Mouse (Mus musculus) MEL (cell line): Measurements from ENCODE around the gene 6330409D20Rik.

ENCODE experiments used
- CHD1 ChIP-seq: IDR thresholded peaks from 2 replicates; pipeline ENCODE4 v1.6.1; 2012; ENCODE audit warnings: low read depth, mild to moderate bottlenecking, inconsistent platforms, low read length, improper control_type of control experiment
- CTCF ChIP-seq, 3 experiments: IDR thresholded peaks in 2 of 3; conservative IDR thresholded peaks in 1 of 3; 2 replicates each; pipeline ENCODE4 v1.5.1; 2011 to 2012; ENCODE audit warnings: low read length in 3 of 3, low read depth in 2 of 3, mild to moderate bottlenecking in 2 of 3, improper control_type of control experiment in 1 of 3, inconsistent platforms in 1 of 3, mixed read lengths in 1 of 3, moderate library complexity in 1 of 3; ENCODE audit not compliant: control insufficient read depth in 1 of 3, insufficient read depth in 1 of 3, poor library complexity in 1 of 3, severe bottlenecking in 1 of 3
- GABPA ChIP-seq: IDR thresholded peaks from 2 replicates; pipeline ENCODE4 v1.6.1; 2012; ENCODE audit warnings: low read depth, mild to moderate bottlenecking, inconsistent platforms, low read length, improper control_type of control experiment, moderate library complexity
- GATA1 ChIP-seq: IDR thresholded peaks from 2 replicates; pipeline ENCODE4 v1.6.1; 2011; ENCODE audit warnings: low read depth, low read length, improper control_type of control experiment
- HCFC1 ChIP-seq: IDR thresholded peaks from 2 replicates; pipeline ENCODE4 v1.6.1; 2012; ENCODE audit warnings: low read depth, mild to moderate bottlenecking, inconsistent platforms, low read length, improper control_type of control experiment, moderate library complexity
- KAT2A ChIP-seq: conservative IDR thresholded peaks from 2 replicates; pipeline ENCODE4 v1.6.1; 2012; ENCODE audit warnings: low read depth, low read length, improper control_type of control experiment, inconsistent platforms
- MAFK ChIP-seq: IDR thresholded peaks from 2 replicates; pipeline ENCODE4 v1.6.1; 2011; ENCODE audit warnings: low read depth, mild to moderate bottlenecking, low read length, improper control_type of control experiment, borderline replicate concordance
- POLR2A ChIP-seq, 2 experiments: IDR thresholded peaks; 2 replicates each; pipeline ENCODE4 v1.6.1; 2011 to 2012; ENCODE audit warnings: low read length in 2 of 2, mild to moderate bottlenecking in 2 of 2, control low read depth in 1 of 2, improper control_type of control experiment in 1 of 2, low read depth in 1 of 2, moderate library complexity in 1 of 2; ENCODE audit not compliant: control insufficient read depth in 1 of 2, insufficient read depth in 1 of 2, poor library complexity in 1 of 2
- POLR2AphosphoS2 ChIP-seq: IDR thresholded peaks from 2 replicates; pipeline ENCODE4 v1.6.1; 2011; ENCODE audit warnings: low read length, improper control_type of control experiment
- TAL1 ChIP-seq: IDR thresholded peaks from 2 replicates; pipeline ENCODE4 v1.6.1; 2012; ENCODE audit warnings: mild to moderate bottlenecking, inconsistent platforms, low read length, moderate library complexity, mixed read lengths
- UBTF ChIP-seq: IDR thresholded peaks from 2 replicates; pipeline ENCODE4 v1.6.1; 2012; ENCODE audit warnings: low read depth, mild to moderate bottlenecking, inconsistent platforms, low read length, improper control_type of control experiment, moderate library complexity, borderline replicate concordance; ENCODE audit not compliant: insufficient read depth
- ZKSCAN1 ChIP-seq: IDR thresholded peaks from 2 replicates; pipeline ENCODE4 v1.6.1; 2012; ENCODE audit warnings: low read depth, mild to moderate bottlenecking, inconsistent platforms, low read length, improper control_type of control experiment, moderate library complexity
- ZMIZ1 ChIP-seq: IDR thresholded peaks from 2 replicates; pipeline ENCODE4 v1.6.1; 2012; ENCODE audit warnings: low read depth, mild to moderate bottlenecking, inconsistent platforms, low read length, improper control_type of control experiment, moderate library complexity

DNA sequence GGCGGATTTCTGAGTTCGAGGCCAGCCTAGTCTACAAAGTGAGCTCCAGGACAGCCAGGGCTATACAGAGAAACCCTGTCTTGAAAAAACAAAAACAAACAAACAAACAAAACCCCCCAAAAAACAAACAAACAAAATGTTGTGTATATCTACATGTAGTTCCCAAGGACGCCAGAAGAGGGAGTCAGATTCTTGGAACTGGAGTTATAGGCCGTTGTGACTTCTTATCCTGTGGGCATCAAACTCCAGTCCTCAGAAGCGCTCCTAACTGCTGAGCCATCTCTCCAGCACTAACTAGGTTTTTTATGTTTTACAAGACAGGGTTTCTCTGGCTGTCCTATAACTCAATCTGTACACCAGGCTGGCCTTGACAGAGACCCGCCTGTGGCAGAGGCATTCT lies 46.4 kb upstream of the 6330409D20Rik start:
- TF ChIP-seq GABPA (no peak), CTCF (IDR thresholded peaks at IDR 0.05 in 2 of 3, conservative IDR thresholded peaks at IDR 0.05 in 1 of 3; ENCODE audit: control insufficient read depth in 1 of 3, insufficient read depth in 1 of 3, low read depth in 2 of 3, low read length in 3 of 3, poor library complexity in 1 of 3, severe bottlenecking in 1 of 3) (peak; percentile 23 to 60 (median 56); a peak in 4 of 6 replicates), TAL1 (no peak), HCFC1 (no peak), ZKSCAN1 (no peak), UBTF (no peak), POLR2A (IDR thresholded peaks at IDR 0.05; ENCODE audit: control insufficient read depth in 1 of 2, insufficient read depth in 1 of 2, low read depth in 1 of 2, low read length in 2 of 2, poor library complexity in 1 of 2) (no peak), MAFK (no peak), ZMIZ1 (no peak), GATA1 (no peak), CHD1 (no peak), POLR2AphosphoS2 (no peak), KAT2A (no peak)
